Mouse (Mus musculus): ENCODE data around the gene Foxa2. TPM values are rescaled to one million over a fixed set of nuclear protein-coding genes. Genes with fewer than 3 reads are reported as not detected.
A peak's percentile ranks its signal among the peaks of the same experiment; 100 is the strongest.

The Foxa2 gene
- polyA plus RNA-seq (2015; fragmentation: Nextera tagmentation; extraction: Ambion mirVana): 0.55 and 2.3 TPM in 2 replicates

- Histone ChIP-seq H3K36me3 (no peaks in the 10 kb centered on the region), H3K27ac (no peak within 1 kb of the TSS), H3K4me1 (replicated peaks) (peaks cover 43% of the 10 kb centered on the region), H3K9ac (0 out of 2 replicates have a peak within 1 kb of the TSS, but pooled peaks have one; percentile 9), H3K4me3 (peak within 1 kb of the TSS; percentile 50), H3K4me2 (peak within 1 kb of the TSS; percentile 72), H3K9me3 (replicated peaks) (no peaks in the 10 kb centered on the region), H3K27me3 (peaks cover 100% of the 10 kb centered on the region)
- 3% methylated on average over 19 of the region's 19 CpGs for whole genome bisulfite sequencing
- ATAC-seq (replicated peaks; ENCODE audit: insufficient number of reproducible peaks, insufficient read depth, low FRiP score, low read depth): no peak
Observed at GRCm38 (mm10) chr2:148046799-148047165, at the start of gene Foxa2. Gene Foxa2 (minus strand): TSS chr2:148046969.

DNA sequence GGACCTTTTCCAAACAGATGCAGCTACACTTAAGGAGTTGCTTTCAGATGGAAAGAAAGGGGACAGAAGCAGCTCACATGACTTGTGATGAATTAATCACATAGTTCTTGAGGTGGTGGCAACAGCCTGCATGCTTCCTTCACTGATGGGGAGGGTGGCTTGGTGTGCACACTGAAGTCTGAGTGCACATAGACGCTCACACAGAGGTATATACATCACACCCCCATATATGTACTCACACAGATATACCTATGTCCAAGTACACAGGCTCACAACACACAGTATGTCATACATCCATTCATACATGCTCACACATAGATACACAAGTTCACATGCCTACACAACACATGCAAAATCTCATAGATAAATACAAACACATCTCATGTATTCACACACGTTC is 45.3 kb upstream of the Foxa2 start:
- Histone ChIP-seq H3K4me2 (no peak overlapping the region), H3K36me3 (no peaks in the 10 kb centered on the region), H3K9ac (no peak overlapping the region), H3K27me3 (no peaks in the 10 kb centered on the region), H3K9me3 (replicated peaks) (no peaks in the 10 kb centered on the region), H3K27ac (no peak overlapping the region), H3K4me3 (no peak overlapping the region), H3K4me1 (replicated peaks) (no peaks in the 10 kb centered on the region)
- 80% methylated on average over 2 of the region's 2 CpGs for WGBS
- no peak for ATAC-seq (replicated peaks; ENCODE audit: insufficient number of reproducible peaks, insufficient read depth, low FRiP score, low read depth)

GRCm38 (mm10) chr2:148091657-148092056 is 44.9 kb upstream of the Foxa2 start:
- Histone ChIP-seq H3K9ac (no peak overlapping the region), H3K27me3 (no peaks in the 10 kb centered on the region), H3K36me3 (no peaks in the 10 kb centered on the region), H3K9me3 (replicated peaks) (no peaks in the 10 kb centered on the region), H3K27ac (no peak overlapping the region), H3K4me2 (no peak overlapping the region), H3K4me1 (replicated peaks) (no peaks in the 10 kb centered on the region), H3K4me3 (no peak overlapping the region)
- ATAC-seq (replicated peaks; ENCODE audit: insufficient number of reproducible peaks, insufficient read depth, low FRiP score, low read depth): no peak
- 45% methylated on average over 6 of the region's 6 CpGs for WGBS

GRCm38 (mm10) chr2:148090071-148090470 is 43.3 kb upstream of the Foxa2 start:
- H3K9ac ChIP-seq: no peak overlapping the region
- H3K4me1 ChIP-seq (replicated peaks): no peaks in the 10 kb centered on the region
- H3K27me3 ChIP-seq: no peaks in the 10 kb centered on the region
- no peak overlapping the region for H3K27ac ChIP-seq
- no peaks in the 10 kb centered on the region for H3K9me3 ChIP-seq (replicated peaks)
- H3K4me2 ChIP-seq: no peak overlapping the region
- H3K36me3 ChIP-seq: no peaks in the 10 kb centered on the region
- no peak overlapping the region for H3K4me3 ChIP-seq
- no peak for ATAC-seq (replicated peaks; ENCODE audit: insufficient number of reproducible peaks, insufficient read depth, low FRiP score, low read depth)
- WGBS: 93% methylated on average over 2 of the region's 2 CpGs

DNA sequence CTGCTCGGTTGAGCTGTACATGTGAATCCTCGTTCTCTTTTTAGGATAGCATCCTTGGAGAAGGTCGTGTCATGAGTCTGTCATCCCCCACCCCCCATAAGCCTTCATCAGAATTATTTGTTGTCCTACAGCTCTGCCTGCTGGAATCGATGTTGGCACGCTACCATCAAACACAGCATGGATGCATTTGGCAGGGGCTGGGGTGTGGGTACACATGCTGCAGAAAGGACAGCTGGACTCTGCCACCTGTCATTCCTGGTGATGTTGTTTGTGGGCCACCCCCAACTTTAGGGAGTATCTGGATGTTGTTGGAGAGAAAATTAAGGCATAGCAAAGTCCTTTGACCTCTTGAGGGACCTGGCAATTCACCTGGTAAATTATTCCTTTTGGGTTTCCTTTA is 38.8 kb upstream of the Foxa2 start:
- no peak for ATAC-seq (replicated peaks; ENCODE audit: insufficient number of reproducible peaks, insufficient read depth, low FRiP score, low read depth)
- WGBS: 55% methylated on average over 5 of the region's 5 CpGs
- H3K4me1 ChIP-seq (replicated peaks): no peaks in the 10 kb centered on the region; the same call in 1 of the 2 replicates

DNA sequence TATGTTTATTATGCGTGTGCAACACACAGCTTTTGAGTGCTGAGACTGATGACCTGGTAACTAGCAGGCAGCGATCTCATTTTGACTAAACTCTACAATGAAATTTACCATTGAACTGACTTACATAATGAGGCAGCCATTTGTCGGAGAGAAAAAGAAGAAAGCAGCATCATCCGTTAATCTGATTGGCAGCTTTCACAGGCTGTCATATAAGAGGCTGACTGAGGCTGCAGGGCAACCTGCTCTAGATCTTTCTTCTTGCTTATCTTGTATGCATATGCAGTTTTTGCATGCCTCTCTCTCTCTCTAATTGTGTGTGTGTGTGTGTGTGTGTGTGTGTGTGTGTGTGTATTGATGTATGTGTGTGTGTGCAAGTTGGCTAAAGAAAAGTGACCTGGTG is 38.4 kb upstream of the Foxa2 start:
- H3K36me3 ChIP-seq: no peaks in the 10 kb centered on the region
- H3K4me2 ChIP-seq: no peak overlapping the region
- no peak overlapping the region for H3K4me3 ChIP-seq
- no peaks in the 10 kb centered on the region for H3K27me3 ChIP-seq
- WGBS: 36% methylated on average over 4 of the region's 4 CpGs
- ATAC-seq (replicated peaks; ENCODE audit: insufficient number of reproducible peaks, insufficient read depth, low FRiP score, low read depth): no peak
- H3K4me1 ChIP-seq (replicated peaks): no peaks in the 10 kb centered on the region; the same call in 1 of the 2 replicates
- no peaks in the 10 kb centered on the region for H3K9me3 ChIP-seq (replicated peaks)
- no peak overlapping the region for H3K9ac ChIP-seq
- H3K27ac ChIP-seq: no peak overlapping the region

More for the DNA sequence above, 38.8 kb upstream of the Foxa2 start:
- H3K9me3 ChIP-seq (replicated peaks): no peaks in the 10 kb centered on the region
- H3K4me2 ChIP-seq: no peak overlapping the region
- no peaks in the 10 kb centered on the region for H3K27me3 ChIP-seq
- H3K36me3 ChIP-seq: no peaks in the 10 kb centered on the region
- no peak overlapping the region for H3K9ac ChIP-seq
- no peak overlapping the region for H3K27ac ChIP-seq
- no peak overlapping the region for H3K4me3 ChIP-seq

DNA sequence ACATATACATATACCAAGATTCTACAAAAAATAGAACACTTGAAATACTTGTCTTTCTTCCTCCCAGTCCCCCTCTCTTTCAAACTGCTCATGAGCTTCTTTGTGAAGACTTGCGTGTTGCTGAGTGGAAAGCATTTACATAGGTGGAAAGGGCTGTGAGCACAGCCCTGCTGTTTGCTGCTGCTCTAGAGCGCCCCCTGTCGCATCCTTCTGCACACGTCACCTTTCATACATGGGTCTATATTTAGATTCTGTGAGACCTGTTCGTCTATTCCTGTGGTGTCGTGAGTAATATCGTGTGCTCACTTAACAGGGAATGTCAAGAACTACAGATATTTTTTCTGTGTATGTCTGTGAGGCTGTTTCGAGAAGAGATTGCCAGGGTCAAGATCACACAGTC is 35.5 kb upstream of the Foxa2 start:
- 0 out of 2 replicates have a peak, but pooled peaks have one; percentile 50 for ATAC-seq (replicated peaks; ENCODE audit: insufficient number of reproducible peaks, insufficient read depth, low FRiP score, low read depth)
- no peak overlapping the region for H3K27ac ChIP-seq
- H3K4me3 ChIP-seq: no peak overlapping the region
- H3K4me2 ChIP-seq: no peak overlapping the region
- no peaks in the 10 kb centered on the region for H3K9me3 ChIP-seq (replicated peaks)
- no peaks in the 10 kb centered on the region for H3K27me3 ChIP-seq
- WGBS: 8% methylated on average over 8 of the region's 8 CpGs
- H3K9ac ChIP-seq: no peak overlapping the region
- no peaks in the 10 kb centered on the region for H3K36me3 ChIP-seq
- H3K4me1 ChIP-seq (replicated peaks): no peaks in the 10 kb centered on the region; the same call in 1 of the 2 replicates

DNA sequence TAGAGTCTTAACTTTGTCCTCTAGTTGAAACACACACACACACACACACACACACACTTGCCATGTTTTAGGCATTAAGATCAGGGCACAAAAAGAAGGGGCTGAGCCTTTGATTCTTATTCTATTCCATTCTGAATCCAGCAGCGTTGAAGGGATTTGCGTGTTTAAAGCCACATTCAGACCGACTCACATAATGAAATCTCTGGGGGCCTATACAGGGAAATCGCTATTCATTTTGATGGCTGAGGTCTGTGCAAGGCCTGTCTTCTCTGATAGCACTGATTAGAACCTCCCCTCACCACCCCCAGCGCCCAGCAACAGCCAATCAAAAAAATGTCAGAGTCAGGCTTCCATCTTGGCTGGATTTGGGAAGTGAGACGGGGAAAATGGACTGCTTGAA is 13.9 kb upstream of the Foxa2 start:
- Histone ChIP-seq H3K9ac (no peak overlapping the region), H3K27ac (no peak overlapping the region), H3K27me3 (peaks cover 6% of the 10 kb centered on the region; the same call in 1 of the 2 replicates), H3K4me2 (no peak overlapping the region), H3K4me3 (no peak overlapping the region), H3K36me3 (no peaks in the 10 kb centered on the region), H3K9me3 (replicated peaks) (no peaks in the 10 kb centered on the region), H3K4me1 (replicated peaks) (no peaks in the 10 kb centered on the region)
- ATAC-seq (replicated peaks; ENCODE audit: insufficient number of reproducible peaks, insufficient read depth, low FRiP score, low read depth): no peak
- WGBS: 76% methylated on average over 6 of the region's 6 CpGs

- Histone ChIP-seq H3K4me2 (no peak overlapping the region), H3K4me3 (no peak overlapping the region), H3K4me1 (replicated peaks) (peaks cover 6% of the 10 kb centered on the region), H3K9me3 (replicated peaks) (no peaks in the 10 kb centered on the region), H3K27me3 (peaks cover 66% of the 10 kb centered on the region), H3K27ac (no peak overlapping the region), H3K36me3 (no peaks in the 10 kb centered on the region), H3K9ac (no peak overlapping the region)
- WGBS: 13% methylated on average over 6 of the region's 6 CpGs
- ATAC-seq (replicated peaks; ENCODE audit: insufficient number of reproducible peaks, insufficient read depth, low FRiP score, low read depth): no peak
Observed at GRCm38 (mm10) chr2:148053411-148053810, 6.6 kb upstream of the Foxa2 start.

DNA sequence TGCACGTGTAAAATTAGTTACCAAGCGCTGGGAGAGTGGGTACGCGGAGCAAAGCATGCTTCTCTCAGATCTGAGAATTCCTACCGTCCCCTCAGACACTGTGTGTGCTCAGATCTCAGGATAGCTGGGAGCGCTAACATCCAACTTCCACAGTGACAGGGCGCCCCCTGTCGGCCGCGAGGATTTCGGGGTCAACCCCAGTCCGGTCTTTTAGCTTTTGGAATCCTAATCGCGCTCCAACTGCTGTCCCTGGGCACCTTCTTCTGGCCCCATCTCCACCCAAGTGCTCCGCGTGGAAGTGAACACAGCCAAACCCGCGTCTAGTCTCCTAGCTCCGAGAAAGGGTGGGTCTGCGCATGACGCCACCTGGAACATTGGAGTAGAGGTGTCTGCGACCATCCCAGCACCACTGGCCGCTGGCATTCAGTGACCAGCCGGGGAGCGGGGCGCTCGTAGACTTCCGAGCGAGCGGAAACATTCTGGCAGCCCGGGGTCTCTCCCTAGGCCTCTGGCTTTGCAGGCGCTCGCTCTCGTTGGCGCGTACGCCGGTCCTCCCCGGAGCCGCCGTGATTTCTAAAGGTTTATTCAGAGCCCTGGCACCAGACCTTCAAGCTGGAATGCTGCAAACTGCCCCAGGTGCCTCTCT is 1.8 kb upstream of the Foxa2 start:
- Histone ChIP-seq H3K4me3 (peak overlapping the region; percentile 38), H3K36me3 (no peaks in the 10 kb centered on the region), H3K9ac (no peak overlapping the region), H3K27ac (no peak overlapping the region), H3K27me3 (peaks cover 100% of the 10 kb centered on the region), H3K4me1 (replicated peaks) (peaks cover 43% of the 10 kb centered on the region), H3K4me2 (peak overlapping the region; percentile 61), H3K9me3 (replicated peaks) (no peaks in the 10 kb centered on the region)
- under 1% methylated on average over 41 of the region's 41 CpGs for WGBS
- no peak for ATAC-seq (replicated peaks; ENCODE audit: insufficient number of reproducible peaks, insufficient read depth, low FRiP score, low read depth)

DNA sequence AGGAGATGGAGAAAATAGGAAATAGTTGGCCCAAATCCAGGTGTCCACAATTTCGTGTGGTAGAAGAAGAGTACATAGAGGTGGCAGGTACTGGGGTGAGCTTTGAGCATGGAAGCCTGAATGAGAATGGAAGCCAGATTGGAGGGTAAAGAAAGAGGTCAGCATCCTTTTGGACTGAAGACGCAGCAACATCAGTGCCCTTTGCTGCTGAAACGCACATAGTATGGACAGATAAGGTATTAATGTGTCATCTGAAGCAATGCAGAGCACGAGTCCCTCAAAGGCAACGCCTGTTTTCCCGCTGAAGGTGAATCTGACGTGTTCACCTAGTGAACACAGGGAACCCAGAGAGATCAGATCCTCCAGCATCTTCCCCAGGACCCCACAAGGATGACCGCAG is 842 bp upstream of the Foxa2 start:
- peaks cover 43% of the 10 kb centered on the region for H3K4me1 ChIP-seq (replicated peaks)
- no peak overlapping the region for H3K4me3 ChIP-seq
- H3K9me3 ChIP-seq (replicated peaks): no peaks in the 10 kb centered on the region
- H3K36me3 ChIP-seq: no peaks in the 10 kb centered on the region
- no peak overlapping the region for H3K27ac ChIP-seq
- ATAC-seq (replicated peaks; ENCODE audit: insufficient number of reproducible peaks, insufficient read depth, low FRiP score, low read depth): no peak
- H3K4me2 ChIP-seq: no peak overlapping the region
- H3K27me3 ChIP-seq: peaks cover 100% of the 10 kb centered on the region
- WGBS: 6% methylated on average over 8 of the region's 8 CpGs
- H3K9ac ChIP-seq: no peak overlapping the region
